Mouse (Mus musculus): ENCODE results near the gene Poll.

Poll gene

GRCm38 (mm10) chr19:45560153-45560890 lies at the start of gene Poll, which contains the start of gene Gm17018:
Poll (minus strand) TSS chr19:45560531.
Gm17018 (plus strand) TSS chr19:45560615.
- peak; percentile 61 to 85 for DNase-seq

- no peak for DNase-seq
Observed at GRCm38 (mm10) chr19:45608648-45609339, 48.5 kb upstream of the Poll start.

GRCm38 (mm10) chr19:45607479-45607878 lies 47.1 kb upstream of the Poll start:
- no peak for DNase-seq

- no peak for DNase-seq
Observed at GRCm38 (mm10) chr19:45606701-45607100, 46.4 kb upstream of the Poll start.

- no peak for DNase-seq
Observed at GRCm38 (mm10) chr19:45602606-45603005, 42.3 kb upstream of the Poll start.

- no peak for DNase-seq
Observed at GRCm38 (mm10) chr19:45597106-45597505, 36.8 kb upstream of the Poll start.

- DNase-seq = no peak
Observed at GRCm38 (mm10) chr19:45596434-45596833, 36.1 kb upstream of the Poll start.

GRCm38 (mm10) chr19:45596019-45596418 lies 35.7 kb upstream of the Poll start:
- no peak for DNase-seq

GRCm38 (mm10) chr19:45595481-45595880 lies 35.1 kb upstream of the Poll start:
- DNase-seq = no peak

- DNase-seq = no peak
Observed at GRCm38 (mm10) chr19:45594079-45594478, 33.7 kb upstream of the Poll start.

GRCm38 (mm10) chr19:45592916-45593315 lies 32.6 kb upstream of the Poll start:
- DNase-seq = no peak

GRCm38 (mm10) chr19:45591704-45592103 lies 31.4 kb upstream of the Poll start:
- no peak for DNase-seq

- no peak for DNase-seq
Observed at GRCm38 (mm10) chr19:45589761-45590160, 29.4 kb upstream of the Poll start.

- DNase-seq = no peak
Observed at GRCm38 (mm10) chr19:45587509-45588292, 27.4 kb upstream of the Poll start.

- DNase-seq = no peak
Observed at GRCm38 (mm10) chr19:45586850-45587249, 26.5 kb upstream of the Poll start.

- no peak for DNase-seq
Observed at GRCm38 (mm10) chr19:45584856-45585620, 24.7 kb upstream of the Poll start.

- no peak for DNase-seq
Observed at GRCm38 (mm10) chr19:45583136-45583535, 22.8 kb upstream of the Poll start.

- DNase-seq = no peak
Observed at GRCm38 (mm10) chr19:45582161-45582560, 21.8 kb upstream of the Poll start.

- peak; percentile 59 to 66 for DNase-seq
Observed at GRCm38 (mm10) chr19:45581257-45581656, 20.9 kb upstream of the Poll start.

- no peak for DNase-seq
Observed at GRCm38 (mm10) chr19:45580235-45580634, 19.9 kb upstream of the Poll start.

- no peak for DNase-seq
Observed at GRCm38 (mm10) chr19:45579416-45579815, 19.1 kb upstream of the Poll start.

- peak in 1 of 2 experiments; percentile 33 for DNase-seq
Observed at GRCm38 (mm10) chr19:45578976-45579375, 18.6 kb upstream of the Poll start.

Measured in thymus, postnatal 36 days (tissue).